Mouse (Mus musculus) adipocyte (in vitro differentiated cells): ENCODE measurements at regions not wholly inside any gene's neighbourhood (a gene's known extent, or its start where the extent isn't known, plus 50 kb on each side); places are given as distances from the start of the nearest gene placed in this dataset.
"Not testable (repeated sequence)": the region's sequence is repeated elsewhere in the genome, so short reads cannot be mapped to it uniquely, and the experiment has no call there.

Experiments used
- DNase-seq: peaks from one replicate; pipeline ENCODE4 v3.0.0-alpha.2; 2016; ENCODE audit warnings: low spot score

- DNase-seq: no peak
These were observed 101.1 kb upstream of the Med13l start for GRCm38 (mm10) chr5:118459391-118459792.

GRCm38 (mm10) chr5:118461967-118462366, 98.5 kb upstream of the Med13l start:
- DNase-seq: no peak

- peak; percentile 36 for DNase-seq
These were observed 95.3 kb upstream of the Med13l start for GRCm38 (mm10) chr5:118464931-118465801.

- DNase-seq: peak; percentile 38
These were observed 94.3 kb upstream of the Med13l start for GRCm38 (mm10) chr5:118465991-118466750.

- no peak for DNase-seq
These were observed 91.7 kb upstream of the Med13l start for GRCm38 (mm10) chr5:118468739-118469138.

- DNase-seq: no peak
These were observed 88.9 kb upstream of the Med13l start for GRCm38 (mm10) chr5:118471569-118471968.

- no peak for DNase-seq
These were observed 88.2 kb upstream of the Med13l start for GRCm38 (mm10) chr5:118472291-118472690.

- DNase-seq: no peak
These were observed 87.2 kb upstream of the Med13l start for GRCm38 (mm10) chr5:118473128-118473730.

- no peak for DNase-seq
These were observed 83.9 kb upstream of the Med13l start for GRCm38 (mm10) chr5:118476597-118476996.

- DNase-seq: no peak
These were observed 83.1 kb upstream of the Med13l start for GRCm38 (mm10) chr5:118477131-118478119.

GRCm38 (mm10) chr5:118478120-118478768, 82.2 kb upstream of the Med13l start:
- peak; percentile 77 for DNase-seq

GRCm38 (mm10) chr5:118480000-118480399, 80.5 kb upstream of the Med13l start:
- no peak for DNase-seq

GRCm38 (mm10) chr5:118480965-118481793, 79.3 kb upstream of the Med13l start:
- no peak for DNase-seq

GRCm38 (mm10) chr5:118481794-118482049, 78.8 kb upstream of the Med13l start:
- DNase-seq: no peak

- DNase-seq: no peak
These were observed 77.9 kb upstream of the Med13l start for GRCm38 (mm10) chr5:118482598-118482997.

GRCm38 (mm10) chr5:118483001-118483400, 77.5 kb upstream of the Med13l start:
- DNase-seq: no peak

- no peak for DNase-seq
These were observed 76.9 kb upstream of the Med13l start for GRCm38 (mm10) chr5:118483532-118483931.

GRCm38 (mm10) chr5:118485191-118485590, 75.3 kb upstream of the Med13l start:
- DNase-seq: no peak

- DNase-seq: not testable (repeated sequence)
These were observed 68.0 kb upstream of the Med13l start for GRCm38 (mm10) chr5:118492522-118492921.
